Mouse (Mus musculus) spleen, postnatal 36 days (tissue): ENCODE measurements around the gene Dusp3.
"Not testable (repeated sequence)": the region's sequence is repeated elsewhere in the genome, so short reads cannot be mapped to it uniquely, and the experiment has no call there.

Source experiments
- DNase-seq, 2 experiments: peaks; one replicate each; pipeline ENCODE4 v3.0.0; 2022; ENCODE audit warnings: low spot score in 2 of 2, mixed read lengths in 1 of 2

The Dusp3 gene

GRCm38 (mm10) chr11:102011510-102011909 lies 24.7 kb upstream of the Dusp3 start:
- DNase-seq = no peak

DNA sequence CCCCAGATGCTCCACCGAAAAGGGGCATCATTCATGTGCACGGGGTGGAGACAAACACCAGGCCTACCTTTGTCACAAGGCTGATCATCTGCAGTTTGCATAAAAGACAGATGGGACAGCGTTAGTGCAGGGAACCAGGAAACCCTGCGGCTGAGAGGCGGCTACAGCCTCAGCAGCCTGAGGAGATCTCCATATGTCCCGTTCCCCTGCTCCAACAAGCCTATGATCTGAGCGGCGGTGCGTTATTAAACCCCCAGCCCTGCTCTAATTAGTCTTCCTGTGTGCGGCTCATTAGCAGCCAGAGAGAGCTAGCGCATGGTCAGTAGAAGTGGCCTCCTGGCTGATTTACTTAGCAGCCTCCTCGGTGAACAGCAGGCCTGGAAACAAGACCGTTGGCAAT lies 23.3 kb upstream of the Dusp3 start:
- no peak for DNase-seq

- no peak for DNase-seq
Observed at GRCm38 (mm10) chr11:102008954-102009637, 22.3 kb upstream of the Dusp3 start.

DNA sequence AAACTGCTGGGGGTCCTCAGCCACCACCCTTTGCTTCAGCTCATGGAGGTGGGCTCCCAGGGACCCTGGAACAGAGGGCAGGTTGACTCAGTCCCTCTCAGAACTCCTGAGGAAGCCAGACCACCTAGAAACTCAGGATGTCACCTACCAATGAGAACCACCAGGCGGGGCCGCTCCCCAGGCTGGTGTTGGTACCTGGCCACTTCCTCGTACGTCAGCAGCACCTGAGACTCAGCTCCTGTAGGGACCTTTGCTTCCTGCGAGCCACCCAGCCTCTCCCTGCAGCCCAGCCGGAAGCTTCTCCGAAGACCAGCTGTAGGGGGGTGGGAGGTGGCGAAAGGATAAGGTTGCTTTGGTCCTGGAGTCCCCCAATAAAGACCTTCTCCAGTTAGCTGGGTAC lies 21.6 kb upstream of the Dusp3 start:
- DNase-seq = no peak

GRCm38 (mm10) chr11:102006688-102007087 lies 19.9 kb upstream of the Dusp3 start:
- no peak for DNase-seq

DNA sequence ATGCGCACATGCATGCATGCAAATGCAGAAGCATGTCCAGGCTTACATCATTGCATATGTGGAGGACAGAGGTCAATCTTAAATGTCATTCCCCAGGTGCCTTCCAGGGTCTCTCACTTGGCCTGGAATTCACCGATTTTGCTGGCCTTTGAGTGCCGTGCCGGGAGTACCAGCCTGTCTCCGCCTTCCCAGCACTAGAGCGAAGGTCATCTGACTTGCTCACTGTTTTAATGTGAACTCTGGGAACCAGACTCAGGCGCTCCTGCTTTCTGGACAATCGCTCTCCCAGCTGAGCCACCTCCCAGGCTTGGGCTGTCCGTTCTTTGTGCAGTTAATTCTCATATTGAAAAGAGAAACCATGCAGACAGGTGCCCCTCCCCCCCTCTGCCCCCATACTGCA lies 19.5 kb upstream of the Dusp3 start:
- DNase-seq = no peak

DNA sequence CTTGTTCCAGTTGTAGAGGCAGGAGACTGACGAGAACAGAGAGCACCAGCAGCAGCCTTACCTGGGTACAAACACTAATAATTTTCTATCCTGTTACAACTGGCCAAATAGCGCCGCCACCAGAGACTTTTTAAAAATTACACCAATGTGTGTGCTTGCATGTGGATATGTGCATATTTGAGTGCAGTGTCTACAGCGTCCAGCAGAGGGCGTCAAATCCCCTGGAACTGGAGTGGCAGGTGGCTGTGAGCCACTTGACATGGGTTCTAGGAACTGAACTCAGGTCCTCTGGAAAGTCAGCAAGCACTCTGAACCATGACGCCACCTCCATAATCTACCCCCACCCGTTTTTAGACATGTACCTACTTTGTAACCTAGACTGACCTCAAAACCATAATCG lies 17.4 kb upstream of the Dusp3 start:
- no peak for DNase-seq

DNA sequence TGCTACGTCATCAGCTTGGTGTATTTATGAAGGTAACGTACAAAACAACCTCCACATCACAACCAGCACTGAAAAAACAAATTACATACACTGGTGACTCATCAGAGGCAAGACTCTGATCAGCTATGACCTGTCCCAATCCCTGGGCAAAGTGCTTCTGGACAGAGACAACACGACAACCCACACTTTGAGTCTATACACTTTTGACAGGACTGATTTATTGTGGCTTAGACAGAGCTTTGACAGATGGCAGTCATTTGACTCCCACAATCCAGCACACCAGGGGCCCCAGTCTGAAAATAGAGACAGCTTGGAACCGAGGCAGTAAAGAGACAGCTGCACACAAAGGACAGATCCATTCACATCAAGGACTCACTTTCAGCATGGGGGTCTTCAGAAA lies 12.7 kb upstream of the Dusp3 start:
- no peak for DNase-seq

GRCm38 (mm10) chr11:101998258-101998657 lies 11.4 kb upstream of the Dusp3 start:
- no peak for DNase-seq

- DNase-seq = no peak
Observed at GRCm38 (mm10) chr11:101995938-101996337, 9.1 kb upstream of the Dusp3 start.

GRCm38 (mm10) chr11:101994100-101994499 lies 7.3 kb upstream of the Dusp3 start:
- peak in 1 of 2 experiments; percentile 29 for DNase-seq

- DNase-seq = no peak
Observed at GRCm38 (mm10) chr11:101992411-101992810, 5.6 kb upstream of the Dusp3 start.

- DNase-seq = no peak
Observed at GRCm38 (mm10) chr11:101991813-101992212, 5.0 kb upstream of the Dusp3 start.

- no peak for DNase-seq
Observed at GRCm38 (mm10) chr11:101990244-101990643, 3.4 kb upstream of the Dusp3 start.

- DNase-seq = peak; percentile 60 to 61
Observed at GRCm38 (mm10) chr11:101985990-101986389, 823 bp downstream of the Dusp3 start.

DNA sequence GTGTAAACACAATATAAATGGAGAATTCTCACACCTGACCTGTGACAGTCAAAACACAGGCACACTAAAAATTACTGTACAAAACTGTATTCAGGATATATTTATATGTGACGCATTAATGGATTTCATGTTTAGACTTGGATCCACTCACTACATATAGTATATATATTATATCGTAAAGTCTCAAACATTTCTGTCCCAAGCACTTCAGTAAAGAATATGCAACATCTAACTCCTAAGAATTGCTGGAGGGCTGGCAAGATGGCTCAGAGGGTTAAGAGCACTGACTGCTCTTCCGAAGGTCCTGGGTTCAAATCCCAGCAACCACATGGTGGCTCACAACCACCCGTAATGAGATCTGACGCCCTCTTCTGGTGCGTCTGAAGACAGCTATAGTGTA lies 1.4 kb downstream of the Dusp3 start:
- not testable (repeated sequence) for DNase-seq

- peak; percentile 82 to 84 for DNase-seq
Observed at GRCm38 (mm10) chr11:101984054-101985025, 2.5 kb downstream of the Dusp3 start, which contains the start of gene Cfap97d1. Gene Cfap97d1, plus strand, starts transcription at chr11:101984279.

DNA sequence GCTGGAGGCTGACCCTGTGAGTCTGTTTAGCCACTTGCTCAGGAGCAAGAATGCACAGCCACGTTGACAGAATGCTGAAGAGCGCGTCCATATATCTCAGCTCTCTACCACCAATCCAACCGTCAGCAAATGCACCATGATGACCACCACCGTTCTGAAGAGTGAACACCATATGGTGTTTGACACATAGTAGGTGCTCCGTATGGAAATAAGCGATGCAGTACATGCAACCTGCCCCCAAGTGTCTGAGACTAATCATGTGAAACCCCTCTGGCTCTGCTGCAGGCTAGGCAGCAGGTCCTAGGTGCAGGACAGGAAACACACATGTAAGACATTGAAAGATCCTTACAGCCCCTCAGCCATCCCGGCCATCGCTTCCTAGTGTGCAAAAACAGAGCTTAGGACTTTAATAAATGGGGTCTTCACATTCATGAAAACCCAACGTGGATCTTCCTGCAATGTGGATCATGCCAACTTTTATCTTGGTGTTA lies 3.3 kb downstream of the Dusp3 start:
- no peak for DNase-seq

DNA sequence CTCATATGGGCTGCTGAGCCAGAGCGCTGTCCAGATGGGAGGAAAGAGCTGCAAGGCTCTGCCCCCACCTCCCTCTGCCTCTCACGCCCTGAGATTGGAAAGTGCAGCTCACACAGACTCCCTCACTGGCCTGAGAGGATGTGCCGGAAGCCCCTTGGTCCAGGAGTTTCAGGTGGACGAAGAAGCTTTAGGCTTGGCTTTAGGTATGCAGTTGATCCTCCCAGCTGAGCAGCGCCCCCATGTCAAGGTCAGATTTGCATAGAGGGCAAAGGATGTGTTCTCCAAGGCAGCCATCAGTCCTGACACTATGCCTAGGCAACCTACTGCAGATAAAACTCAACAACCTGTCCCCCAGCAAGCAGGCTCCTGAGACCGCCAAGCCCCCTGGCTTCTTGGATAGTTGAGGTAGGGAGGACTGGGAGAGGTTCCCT lies 3.8 kb downstream of the Dusp3 start:
- no peak for DNase-seq

- DNase-seq = no peak
Observed at GRCm38 (mm10) chr11:101981850-101982249, 5.0 kb downstream of the Dusp3 start.

DNA sequence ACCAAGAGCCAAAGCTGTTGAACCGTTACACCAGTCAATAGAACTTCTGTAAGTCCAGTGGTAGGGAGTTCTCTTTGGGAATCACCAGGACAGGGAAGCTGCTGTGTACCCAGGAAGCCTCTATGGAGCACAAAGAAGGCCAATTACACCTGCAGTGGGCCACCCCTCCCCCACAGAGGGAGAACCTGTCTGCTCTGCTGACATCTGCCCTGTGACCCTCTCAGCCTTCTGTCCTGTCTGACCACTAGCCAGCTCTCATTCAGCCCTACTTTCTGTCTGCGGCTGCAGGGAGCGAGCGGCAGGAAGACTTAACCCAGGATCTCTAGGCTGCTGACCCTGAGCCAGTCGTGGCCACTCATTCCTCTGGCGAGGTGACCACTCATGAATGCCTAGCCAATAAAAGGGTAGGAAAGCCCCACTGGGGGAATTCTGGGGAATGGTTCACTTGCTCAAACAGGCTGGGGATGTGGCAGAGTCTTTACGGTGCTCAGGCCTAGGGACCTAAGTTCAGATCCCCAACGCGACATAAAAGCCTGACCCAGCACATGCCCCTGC lies 6.1 kb downstream of the Dusp3 start:
- no peak for DNase-seq

- DNase-seq = no peak
Observed at GRCm38 (mm10) chr11:101979140-101979539, 7.7 kb downstream of the Dusp3 start.
